Mouse (Mus musculus) embryo, embryonic 10 days (tissue): ENCODE results near the gene Fam131b.

Source experiments
- DNase-seq: peaks from one replicate; pipeline ENCODE4 v3.0.0-alpha.2; 2015; ENCODE audit warnings: low spot score

Gene Fam131b

GRCm38 (mm10) chr6:42328757-42329156 is 4.3 kb upstream of the Fam131b start:
- DNase-seq = no peak

- no peak for DNase-seq
These were observed 2.1 kb upstream of the Fam131b start for GRCm38 (mm10) chr6:42326509-42326908.

GRCm38 (mm10) chr6:42325268-42325609 is 796 bp upstream of the Fam131b start:
- peak; percentile 79 for DNase-seq

GRCm38 (mm10) chr6:42324067-42324481 is 369 bp downstream of the Fam131b start:
- peak; percentile 64 for DNase-seq

GRCm38 (mm10) chr6:42323371-42324066 is 924 bp downstream of the Fam131b start:
- no peak for DNase-seq

- no peak for DNase-seq
These were observed 6.2 kb downstream of the Fam131b start for GRCm38 (mm10) chr6:42318293-42318692.

- no peak for DNase-seq
These were observed 13.9 kb downstream of the Fam131b start for GRCm38 (mm10) chr6:42310427-42311053.

- DNase-seq = peak; percentile 13
These were observed 14.5 kb downstream of the Fam131b start for GRCm38 (mm10) chr6:42309816-42310378.

GRCm38 (mm10) chr6:42299362-42299761 is 25.1 kb downstream of the Fam131b start:
- no peak for DNase-seq

- no peak for DNase-seq
These were observed 28.8 kb downstream of the Fam131b start for GRCm38 (mm10) chr6:42295549-42296094.

GRCm38 (mm10) chr6:42293327-42293726 is 31.1 kb downstream of the Fam131b start:
- no peak for DNase-seq

- DNase-seq = no peak
These were observed 36.9 kb downstream of the Fam131b start for GRCm38 (mm10) chr6:42287562-42287961.

GRCm38 (mm10) chr6:42286448-42286847 is 38.0 kb downstream of the Fam131b start, which contains the start of gene Clcn1:
Gene Clcn1, plus strand, starts transcription at chr6:42286685.
- DNase-seq = no peak

GRCm38 (mm10) chr6:42282865-42283528 is 41.4 kb downstream of the Fam131b start:
- DNase-seq = no peak

- no peak for DNase-seq
These were observed 48.3 kb downstream of the Fam131b start for GRCm38 (mm10) chr6:42276151-42276550.

- no peak for DNase-seq
These were observed 53.6 kb downstream of the Fam131b start for GRCm38 (mm10) chr6:42270817-42271216.

GRCm38 (mm10) chr6:42265391-42266330 is 58.8 kb downstream of the Fam131b start:
- DNase-seq = peak; percentile 60
